Mouse (Mus musculus) cerebellum, adult 2 months (tissue): ENCODE data around the gene Csrp1.

Experiments used
- CTCF ChIP-seq: fragments of 200-500 bp; IDR thresholded peaks from 2 replicates; pipeline ENCODE4 v1.5.1; 2011; ENCODE audit warnings: low read depth, mild to moderate bottlenecking, control low read depth, low read length, moderate library complexity, borderline replicate concordance; ENCODE audit not compliant: insufficient read depth
- POLR2A ChIP-seq: fragments of 200-500 bp; IDR thresholded peaks from 2 replicates; pipeline ENCODE4 v1.6.1; 2011; ENCODE audit warnings: low read length, control low read depth, borderline replicate concordance; ENCODE audit not compliant: insufficient read depth

- TF ChIP-seq CTCF (no peak), POLR2A (no peak)
Observed at GRCm38 (mm10) chr1:135771573-135771970, 51.7 kb downstream of the Csrp1 start.
